ENCODE assay signal across 14 mouse cellular contexts in genomic region chr9:25075977-25076376, GRCm38 (mm10). TPM values are rescaled to one million over a fixed set of nuclear protein-coding genes. Genes with fewer than 3 reads are reported as not detected.
A peak's percentile ranks its signal among the peaks of the same experiment; 100 is the strongest.
DNase-seq lines count a peak whose midpoint lies in the region; ATAC-seq lines count a peak whose summit lies in the region.
"Had no signal": no experiment of that assay in that cellular context is flagged by ENCODE, and none has a peak within 500 bp of the region (broad histone marks: within the 10 kb centered on the region; RNA-seq: fewer than 3 reads in every experiment).

No protein-coding gene starts in this region.

- no peak overlapping the region for H3K4me2 ChIP-seq in midbrain, embryonic 14.5 days (ENCODE audit: low read length)
- H3K4me2 ChIP-seq in hindbrain, embryonic 12.5 days (replicated peaks): no peak overlapping the region
- H3K4me2 ChIP-seq: limb, embryonic 13.5 days had no signal

- H3K27ac ChIP-seq in midbrain, embryonic 14.5 days (replicated peaks; ENCODE audit: low read depth, low read length): no peak overlapping the region
- no peak overlapping the region for H3K27ac ChIP-seq in hindbrain, embryonic 12.5 days
- H3K27ac ChIP-seq: limb, embryonic 13.5 days had no signal

- no peaks in the 10 kb centered on the region for H3K9me3 ChIP-seq in midbrain, embryonic 14.5 days (ENCODE audit: control insufficient read depth, low read length)
- no peaks in the 10 kb centered on the region for H3K9me3 ChIP-seq in hindbrain, embryonic 12.5 days (replicated peaks)
- H3K9me3 ChIP-seq: limb, embryonic 13.5 days had no signal

- H3K4me3 ChIP-seq in midbrain, embryonic 14.5 days (replicated peaks; ENCODE audit: low read depth, low read length): no peak overlapping the region
- H3K4me3 ChIP-seq in hindbrain, embryonic 12.5 days: no peak overlapping the region
- H3K4me3 ChIP-seq: limb, embryonic 13.5 days had no signal

- intact Hi-C loops in left cerebral cortex, postnatal 25 days (cut with DNase I): no loop called here

- DNase-seq in right cerebral cortex, adult 18-20 months: peak; percentile 40
- DNase-seq in right cerebral cortex, postnatal 4 days: no peak
- DNase-seq in heart, adult 9 months (ENCODE audit: low spot score in 2 of 2): peak; percentile 28 to 34
- DNase-seq in left cerebral cortex, postnatal 25 days (ENCODE audit: low spot score in 2 of 2): peak; percentile 16 to 81
- DNase-seq in yolk sac, embryonic 10.5 days (ENCODE audit: low spot score): peak; percentile 32
- no peak for DNase-seq in midbrain, embryonic 14.5 days
- DNase-seq: kidney, postnatal 10 days had no signal

- no peaks in the 10 kb centered on the region for H3K4me1 ChIP-seq in midbrain, embryonic 14.5 days (ENCODE audit: control insufficient read depth, insufficient read depth, low read length)
- no peaks in the 10 kb centered on the region for H3K4me1 ChIP-seq in hindbrain, embryonic 12.5 days
- H3K4me1 ChIP-seq: limb, embryonic 13.5 days had no signal

- ATAC-seq in midbrain, embryonic 14.5 days (ENCODE audit: low FRiP score, low TSS enrichment): no peak
- ATAC-seq in hindbrain, embryonic 12.5 days (ENCODE audit: low FRiP score): no peak

- H3K9ac ChIP-seq in midbrain, embryonic 14.5 days (replicated peaks; ENCODE audit: low read length): no peak overlapping the region
- no peak overlapping the region for H3K9ac ChIP-seq in hindbrain, embryonic 12.5 days
- H3K9ac ChIP-seq: limb, embryonic 13.5 days had no signal

- H3K27me3 ChIP-seq in midbrain, embryonic 14.5 days (ENCODE audit: control insufficient read depth, insufficient read depth, low read length): no peaks in the 10 kb centered on the region
- H3K27me3 ChIP-seq in hindbrain, embryonic 12.5 days: no peaks in the 10 kb centered on the region
- H3K27me3 ChIP-seq: limb, embryonic 13.5 days had no signal

- no peaks in the 10 kb centered on the region for H3K36me3 ChIP-seq in midbrain, embryonic 14.5 days (ENCODE audit: control insufficient read depth, insufficient read depth, low read length)
- H3K36me3 ChIP-seq in hindbrain, embryonic 12.5 days: no peaks in the 10 kb centered on the region
- H3K36me3 ChIP-seq: limb, embryonic 13.5 days had no signal

- WGBS in midbrain, embryonic 14.5 days: 73% methylated on average over 3 of the region's 3 CpGs
- WGBS in hindbrain, embryonic 12.5 days: 65% methylated on average over 3 of the region's 3 CpGs

RNA-seq across cellular contexts. Expression of gene Gm10181, which starts 13.2 kb away (rescaled TPM):
- not detected for total RNA-seq in left cerebral cortex, postnatal 25 days (2021)
- not detected in 2 replicates for polyA plus RNA-seq in midbrain, embryonic 14.5 days (2014; fragmentation: Nextera tagmentation; extraction: Ambion mirVana)
- not detected in 2 replicates for polyA plus RNA-seq in hindbrain, embryonic 12.5 days (2016; fragmentation: Nextera tagmentation; extraction: Ambion mirVana)
- total RNA-seq: gastrocnemius, adult 8-10 months; MEL; monocyte, adult 5-6 weeks had no signal
- polyA plus RNA-seq: brain, embryonic 14.5 days; limb, embryonic 13.5 days; urinary bladder, adult 2 months had no signal

Comparison
In these comparisons a context has a peak if more than half of its experiments do, and no peak if none do; other contexts are left out.
1. DNase-seq: peak in right cerebral cortex, adult 18-20 months (single experiment), heart, adult 9 months (2 of 2), left cerebral cortex, postnatal 25 days (2 of 2) and yolk sac, embryonic 10.5 days (single experiment); none in right cerebral cortex, postnatal 4 days (single experiment) and midbrain, embryonic 14.5 days (single experiment).